Mouse (Mus musculus) splenic B cell, adult 2 months (primary cell): ENCODE measurements at regions not wholly inside any gene's neighbourhood (a gene's known extent, or its start where the extent isn't known, plus 50 kb on each side); places are given as distances from the start of the nearest gene placed in this dataset.

Experiments
- DNase-seq: peaks from one replicate; pipeline ENCODE4 v3.0.0-alpha.2; 2011; ENCODE audit warnings: low read depth, low spot score
- H3K27me3 ChIP-seq: 2 replicates; pipeline ENCODE4 v1.6.1; 2012; ENCODE audit warnings: mild to moderate bottlenecking, low read length, moderate library complexity, mixed read lengths; ENCODE audit not compliant: control insufficient read depth, poor library complexity, insufficient read depth, severe bottlenecking
- H3K36me3 ChIP-seq: 2 replicates; pipeline ENCODE4 v1.6.1; 2012; ENCODE audit warnings: mild to moderate bottlenecking, low read length, moderate library complexity, mixed read lengths; ENCODE audit not compliant: control insufficient read depth, poor library complexity, insufficient read depth, severe bottlenecking

DNA sequence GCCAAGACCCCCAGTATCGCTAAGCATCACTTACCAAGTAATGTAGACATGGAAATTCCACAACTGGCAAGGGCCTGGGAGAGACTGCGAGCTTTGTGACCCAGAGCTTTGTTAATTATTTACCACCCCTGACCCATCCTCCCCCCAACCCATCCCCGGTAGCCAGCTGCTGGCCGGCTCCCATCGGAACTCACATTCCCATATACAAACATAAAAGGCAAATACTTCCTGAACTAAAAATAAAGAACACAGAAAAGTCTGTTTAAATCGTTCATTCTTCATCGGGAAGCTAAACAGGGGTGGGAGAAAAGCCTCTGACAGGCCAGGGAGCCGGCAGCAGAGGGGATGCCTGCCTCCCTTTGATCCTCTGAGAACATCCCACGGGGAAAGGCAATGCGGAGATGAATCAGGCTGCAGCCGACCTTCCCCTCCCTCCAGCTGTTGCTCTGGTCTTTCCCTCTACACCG, 163.7 kb downstream of the Cand1 start:
- Histone ChIP-seq H3K36me3 (no peaks in the 10 kb centered on the region), H3K27me3 (no peaks in the 10 kb centered on the region)

GRCm38 (mm10) chr10:119074887-119075286, 165.0 kb downstream of the Cand1 start:
- H3K27me3 ChIP-seq, result no peaks in the 10 kb centered on the region
- no peaks in the 10 kb centered on the region for H3K36me3 ChIP-seq
- no peak for DNase-seq

More for the DNA sequence above, 163.7 kb downstream of the Cand1 start:
- DNase-seq, result no peak

DNA sequence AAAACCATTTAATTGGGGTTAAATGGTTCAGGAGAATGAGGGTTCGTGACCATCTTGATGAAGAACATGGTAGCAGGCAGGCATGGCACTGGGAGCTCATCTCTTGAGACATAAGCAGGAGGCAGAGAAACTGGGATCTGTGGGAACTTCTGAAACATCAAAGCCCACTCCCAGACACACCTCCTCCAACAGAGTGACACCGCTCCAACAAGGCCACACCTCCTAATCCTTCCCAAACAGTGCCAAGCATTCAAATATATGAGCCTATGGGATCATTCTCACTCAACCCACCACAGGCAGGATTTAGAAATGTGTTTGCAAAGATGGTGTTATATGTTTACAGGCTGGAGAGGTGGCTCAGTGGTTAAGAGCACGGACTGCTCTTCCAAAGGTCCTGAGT, 165.9 kb downstream of the Cand1 start:
- no peaks in the 10 kb centered on the region for H3K36me3 ChIP-seq
- DNase-seq, result no peak
- H3K27me3 ChIP-seq, result no peaks in the 10 kb centered on the region

DNA sequence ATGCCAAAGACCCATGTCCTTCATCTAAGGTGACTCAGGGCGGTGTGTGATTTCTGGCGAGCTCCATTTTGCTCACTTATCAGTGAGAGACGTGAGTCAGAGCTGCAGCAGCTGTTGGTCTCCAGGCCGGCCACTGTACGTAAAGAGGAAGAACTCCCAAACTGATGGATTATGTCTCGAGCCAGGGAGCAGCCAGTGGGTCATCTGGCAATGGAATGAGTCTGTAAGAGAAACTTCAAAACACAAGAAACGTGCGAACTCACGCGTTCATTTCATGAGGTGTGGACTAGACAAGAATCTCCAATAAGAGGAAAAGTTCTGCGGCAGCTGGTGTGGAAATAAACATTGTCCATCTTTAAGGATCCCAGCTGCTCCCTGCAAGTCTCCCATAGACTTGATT, 170.4 kb downstream of the Cand1 start:
- Histone ChIP-seq H3K27me3 (no peaks in the 10 kb centered on the region), H3K36me3 (no peaks in the 10 kb centered on the region)
- DNase-seq, result no peak

DNA sequence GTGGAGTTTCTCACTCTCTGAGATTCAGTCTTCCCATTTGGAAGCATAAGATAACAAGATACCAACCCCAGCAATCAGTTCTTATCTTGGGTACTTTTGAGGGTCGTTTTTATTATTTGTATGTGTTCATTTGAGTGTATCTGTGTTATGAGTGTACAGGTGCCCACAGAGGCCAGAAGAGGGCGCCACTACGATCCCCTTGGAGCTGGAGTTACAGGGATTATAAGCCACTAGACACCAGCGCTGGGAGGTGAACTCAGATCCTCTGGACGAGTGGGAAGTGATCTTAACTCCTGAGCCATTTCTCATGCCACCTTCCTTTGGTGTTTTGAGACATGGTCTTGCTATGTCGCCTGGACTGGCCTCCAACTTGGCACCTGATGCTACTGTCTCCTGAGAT, 172.0 kb downstream of the Cand1 start:
- H3K27me3 ChIP-seq, result no peaks in the 10 kb centered on the region
- DNase-seq, result no peak
- H3K36me3 ChIP-seq, result no peaks in the 10 kb centered on the region

DNA sequence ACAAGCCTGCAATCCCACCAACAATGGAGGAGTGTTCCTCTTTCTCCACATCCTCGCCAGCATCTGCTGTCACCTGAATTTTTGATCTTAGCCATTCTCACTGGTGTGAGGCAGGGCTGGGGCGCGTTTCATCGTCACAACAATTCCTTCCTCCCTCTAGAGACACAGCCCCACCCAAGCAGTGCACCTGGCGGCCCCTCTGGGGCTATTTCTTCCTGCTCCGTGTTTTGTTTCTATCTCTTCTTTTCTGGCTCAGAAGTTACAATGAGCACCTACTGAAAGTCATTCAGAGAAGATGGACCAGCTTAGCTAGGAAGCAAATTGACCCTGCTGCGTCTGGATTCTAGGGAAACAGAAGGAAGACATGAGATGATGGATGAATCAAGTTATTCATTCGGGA, 172.5 kb downstream of the Cand1 start:
- Histone ChIP-seq H3K27me3 (no peaks in the 10 kb centered on the region), H3K36me3 (no peaks in the 10 kb centered on the region)
- no peak for DNase-seq

- peak; percentile 88 for DNase-seq
- Histone ChIP-seq H3K36me3 (no peaks in the 10 kb centered on the region; the same call in 1 of the 2 replicates), H3K27me3 (no peaks in the 10 kb centered on the region)
Observed at GRCm38 (mm10) chr10:119065974-119066373, 173.9 kb downstream of the Cand1 start.

DNA sequence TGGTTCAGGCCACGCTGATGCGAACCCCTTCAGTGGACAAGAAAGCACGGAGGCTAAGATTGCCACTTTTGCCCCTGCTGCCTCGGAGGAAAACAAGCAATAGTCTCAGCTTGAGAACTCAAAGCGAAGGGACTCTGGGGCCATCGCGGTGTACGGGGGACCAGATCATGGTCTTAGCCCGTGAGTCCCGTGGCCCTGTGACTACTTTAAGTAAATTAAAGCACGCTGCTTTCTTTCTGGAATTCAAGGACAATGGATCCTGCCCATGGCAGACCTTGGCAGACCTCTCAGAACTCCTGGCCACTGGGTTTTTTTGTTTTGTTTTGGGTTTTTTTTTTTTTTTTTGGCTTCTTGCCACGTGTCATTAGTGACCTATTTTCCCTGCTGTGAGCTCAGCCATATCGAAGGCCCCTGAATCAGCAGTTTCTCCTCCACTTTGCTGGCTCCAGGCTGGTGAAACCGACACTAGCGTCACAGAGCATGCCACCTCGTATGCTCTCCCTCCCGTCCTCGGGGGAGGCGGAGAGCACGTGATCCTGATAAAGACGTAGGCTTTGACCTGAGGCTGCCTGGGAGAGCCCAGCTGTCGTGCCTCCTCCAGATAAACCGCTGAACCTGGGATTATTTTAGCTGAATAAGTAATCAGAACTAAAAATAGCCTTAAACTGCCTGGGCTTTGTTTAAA, 174.6 kb downstream of the Cand1 start:
- no peaks in the 10 kb centered on the region; the same call in 1 of the 2 replicates for H3K36me3 ChIP-seq
- peak; percentile 54 for DNase-seq
- H3K27me3 ChIP-seq, result no peaks in the 10 kb centered on the region

- H3K36me3 ChIP-seq, result no peaks in the 10 kb centered on the region; the same call in 1 of the 2 replicates
- H3K27me3 ChIP-seq, result no peaks in the 10 kb centered on the region
- DNase-seq, result no peak
Observed at GRCm38 (mm10) chr10:119064218-119064617, 175.6 kb downstream of the Cand1 start.

GRCm38 (mm10) chr10:119063209-119063699, 176.6 kb downstream of the Cand1 start:
- Histone ChIP-seq H3K27me3 (no peaks in the 10 kb centered on the region), H3K36me3 (no peaks in the 10 kb centered on the region; the same call in 1 of the 2 replicates)
- no peak for DNase-seq

DNA sequence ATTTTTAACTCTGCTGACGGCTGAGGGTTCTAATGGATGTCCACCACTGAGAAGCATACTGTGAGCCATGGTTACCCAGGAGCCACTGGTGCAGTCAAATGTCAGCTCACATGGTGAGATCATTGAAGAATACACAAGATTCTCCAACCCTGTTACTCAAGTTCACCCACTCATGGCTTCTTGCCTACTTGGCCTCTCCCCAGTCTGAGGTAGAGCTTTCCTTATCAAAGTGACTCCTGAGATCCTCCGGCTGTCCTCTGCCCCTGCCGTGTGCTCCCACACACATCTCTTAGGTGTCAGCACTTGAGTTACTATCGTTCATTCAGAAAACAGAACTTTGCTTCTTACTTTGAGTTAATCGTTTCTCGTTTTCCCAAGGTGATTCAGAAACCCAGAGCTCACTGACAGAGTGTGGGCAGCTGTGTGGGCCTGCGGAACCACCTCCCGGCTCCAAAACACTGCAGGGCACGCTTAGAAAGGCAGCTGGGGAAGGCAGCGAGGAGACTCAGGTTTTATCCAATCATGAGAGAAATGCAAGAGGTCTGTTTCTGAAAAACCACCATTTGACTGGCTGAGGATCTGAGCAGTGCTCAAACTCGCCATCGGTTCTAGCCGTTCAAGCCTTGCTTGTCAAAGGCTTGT, 177.8 kb downstream of the Cand1 start:
- Histone ChIP-seq H3K36me3 (no peaks in the 10 kb centered on the region; the same call in 1 of the 2 replicates), H3K27me3 (no peaks in the 10 kb centered on the region)
- DNase-seq, result no peak

GRCm38 (mm10) chr10:119061349-119061850, 178.5 kb downstream of the Cand1 start:
- Histone ChIP-seq H3K36me3 (no peaks in the 10 kb centered on the region; the same call in 1 of the 2 replicates), H3K27me3 (no peaks in the 10 kb centered on the region)
- DNase-seq, result no peak

DNA sequence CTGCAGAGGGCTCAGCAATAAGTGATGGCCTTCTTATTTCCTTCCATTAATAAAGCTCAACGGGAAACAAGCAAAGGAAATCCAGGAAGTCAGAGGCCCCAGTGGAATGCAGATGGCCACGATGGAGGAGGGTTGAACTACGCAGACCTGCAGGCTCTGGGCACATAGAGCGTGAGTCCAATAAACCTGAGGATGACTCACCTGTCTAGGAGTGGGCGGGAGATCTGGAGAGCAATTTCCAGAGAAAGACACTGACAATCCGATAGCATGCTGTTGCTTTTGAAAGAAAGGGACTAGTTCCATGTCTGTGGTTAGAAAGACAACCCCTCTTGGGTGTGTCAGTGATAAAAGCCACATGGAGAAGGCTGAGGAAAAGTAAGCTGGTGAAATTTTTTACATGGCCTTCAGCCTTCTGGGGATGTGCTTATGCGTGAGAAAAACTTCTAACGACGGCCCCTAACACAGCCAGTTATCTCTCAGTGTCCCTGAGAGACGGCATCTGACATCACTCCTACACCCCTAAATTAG, 181.3 kb downstream of the Cand1 start:
- Histone ChIP-seq H3K27me3 (no peaks in the 10 kb centered on the region), H3K36me3 (no peaks in the 10 kb centered on the region; the same call in 1 of the 2 replicates)
- DNase-seq, result no peak

- Histone ChIP-seq H3K27me3 (no peaks in the 10 kb centered on the region), H3K36me3 (no peaks in the 10 kb centered on the region)
- no peak for DNase-seq
Observed at GRCm38 (mm10) chr10:119055199-119055785, 184.6 kb downstream of the Cand1 start.
